Mouse (Mus musculus): ENCODE data around the gene Zfp219. TPM values are rescaled to one million over a fixed set of nuclear protein-coding genes. Genes with fewer than 3 reads are reported as not detected.

The Zfp219 gene
- total and polyA plus RNA-seq, 3 experiments = 36.3 to 46.9 TPM; not detected in 1

GRCm38 (mm10) chr14:51983855-51984246 is 36.7 kb downstream of the Zfp219 start:
- peaks cover 0 to 3% of the 10 kb centered on the region in 2 experiments; a peak in 3 of 4 replicates for H3K27me3 ChIP-seq (ENCODE audit: control insufficient read depth in 1 of 2, insufficient read depth in 2 of 2, low read length in 2 of 2)
- H3K4me1 ChIP-seq (ENCODE audit: control insufficient read depth in 1 of 2, insufficient read depth in 2 of 2, low read length in 2 of 2) = peaks cover 2 to 11% of the 10 kb centered on the region in 2 experiments; a peak in 3 of 4 replicates
- no peak for TF ChIP-seq POLR2A (IDR thresholded peaks at IDR 0.05; ENCODE audit: control insufficient read depth in 1 of 2, insufficient read depth in 1 of 2, low read depth in 1 of 2, low read length in 2 of 2, poor library complexity in 1 of 2)
- no peak for TF ChIP-seq MAX (IDR thresholded peaks at IDR 0.05; ENCODE audit: low read length)
- 0 out of 2 replicates have a peak, but pooled peaks have one; percentile 37 for TF ChIP-seq MYC (IDR thresholded peaks at IDR 0.05; ENCODE audit: low read depth, low read length)
- peak; percentile 75 for TF ChIP-seq GATA1 (IDR thresholded peaks at IDR 0.05; ENCODE audit: low read depth, low read length)
- peak; percentile 76 for TF ChIP-seq TCF12 (IDR thresholded peaks at IDR 0.05; ENCODE audit: low read depth, low read length)
- TF ChIP-seq BHLHE40 (IDR thresholded peaks at IDR 0.05; ENCODE audit: borderline replicate concordance, low read depth, low read length) = no peak
- TF ChIP-seq UBTF (IDR thresholded peaks at IDR 0.05; ENCODE audit: borderline replicate concordance, insufficient read depth, low read depth, low read length) = no peak
- peak; percentile 88 for TF ChIP-seq ETS1 (IDR thresholded peaks at IDR 0.05; ENCODE audit: low read depth, low read length)
- TF ChIP-seq TAL1 (IDR thresholded peaks at IDR 0.05; ENCODE audit: low read length) = peak; percentile 25
- peak; percentile 57 to 71; a peak in 3 of 4 replicates for TF ChIP-seq EP300 (IDR thresholded peaks at IDR 0.05; ENCODE audit: low read depth in 1 of 2, low read length in 2 of 2)
- TF ChIP-seq E2F4 (IDR thresholded peaks at IDR 0.05; ENCODE audit: borderline replicate concordance, low read depth, low read length) = no peak
- TF ChIP-seq ZKSCAN1 (IDR thresholded peaks at IDR 0.05; ENCODE audit: low read depth, low read length) = 0 out of 2 replicates have a peak, but pooled peaks have one; percentile 13
- no peak for TF ChIP-seq NRF1 (IDR thresholded peaks at IDR 0.05; ENCODE audit: insufficient read depth, low read depth, low read length, poor library complexity, severe bottlenecking)
- TF ChIP-seq ZNF384 (IDR thresholded peaks at IDR 0.05; ENCODE audit: low read depth, low read length) = peak; percentile 97
- peak; percentile 38; the same call in 1 of the 2 replicates for TF ChIP-seq SIN3A (IDR thresholded peaks at IDR 0.05; ENCODE audit: low read length)
- TF ChIP-seq RCOR1 (IDR thresholded peaks at IDR 0.05; ENCODE audit: low read depth, low read length) = peak; percentile 37; the same call in 1 of the 2 replicates
- TF ChIP-seq GABPA (IDR thresholded peaks at IDR 0.05; ENCODE audit: low read depth, low read length) = no peak
- no peak for TF ChIP-seq SMC3 (IDR thresholded peaks at IDR 0.05; ENCODE audit: low read depth, low read length)
- TF ChIP-seq USF1 (IDR thresholded peaks at IDR 0.05; ENCODE audit: low read depth, low read length) = no peak
- no peak for TF ChIP-seq HCFC1 (IDR thresholded peaks at IDR 0.05; ENCODE audit: low read depth, low read length)
- no peak for TF ChIP-seq MYB (IDR thresholded peaks at IDR 0.05; ENCODE audit: low read depth, low read length)
- TF ChIP-seq ZMIZ1 (IDR thresholded peaks at IDR 0.05; ENCODE audit: low read depth, low read length) = no peak
- peak overlapping the region; percentile 84 for H3K9ac ChIP-seq (ENCODE audit: control insufficient read depth, low read depth, low read length, poor library complexity, severe bottlenecking)
- H3K36me3 ChIP-seq (ENCODE audit: control insufficient read depth in 1 of 2, insufficient read depth in 2 of 2, low read length in 2 of 2) = peaks cover 0 to 16% of the 10 kb centered on the region in 2 experiments; a peak in 2 of 4 replicates
- no peaks in the 10 kb centered on the region for H3K9me3 ChIP-seq (replicated peaks; ENCODE audit: insufficient read depth, low read length)
- peak overlapping the region; percentile 65 to 82 for H3K4me3 ChIP-seq (ENCODE audit: control insufficient read depth in 1 of 2, insufficient read depth in 1 of 2, low read depth in 2 of 2, low read length in 2 of 2)
- DNase-seq (ENCODE audit: low read depth, low spot score) = peak; percentile 78
- peak overlapping the region; percentile 88 for H3K27ac ChIP-seq (ENCODE audit: control insufficient read depth, low read depth, low read length)
- H3K79me2 ChIP-seq (ENCODE audit: control insufficient read depth, insufficient read depth, low read length, poor library complexity) = no peaks in the 10 kb centered on the region; the same call in 1 of the 2 replicates

All from MEL (cell line).